Mouse (Mus musculus) kidney, postnatal 14 days (tissue): ENCODE measurements around the gene 9230112D13Rik.

Experiments used
- DNase-seq: peaks from one replicate; pipeline ENCODE4 v3.0.0; 2022; ENCODE audit warnings: mixed read lengths

Gene 9230112D13Rik

DNA sequence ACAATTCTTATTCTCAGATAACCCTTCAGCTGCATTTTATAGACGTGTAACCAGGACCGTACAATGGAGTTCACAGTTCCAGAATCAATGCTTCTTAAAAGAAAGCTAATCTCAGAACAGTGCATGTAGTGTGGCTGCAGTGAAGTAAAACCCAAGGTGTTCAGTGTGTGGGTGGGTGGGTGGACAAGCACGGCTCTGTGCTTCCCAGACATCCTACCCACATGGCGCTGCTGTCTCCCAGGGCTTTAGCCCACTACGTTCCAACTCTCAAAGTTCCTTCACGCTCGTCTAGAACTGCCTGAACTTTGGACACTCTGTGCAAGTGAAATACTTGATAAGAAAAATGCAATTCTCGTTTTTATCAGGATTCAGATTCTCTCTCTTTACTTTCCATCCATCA is at the start of gene 9230112D13Rik:
Gene 9230112D13Rik, minus strand, starts transcription at position 101 of the 400 bp plus-strand sequence.
- DNase-seq, result no peak

DNA sequence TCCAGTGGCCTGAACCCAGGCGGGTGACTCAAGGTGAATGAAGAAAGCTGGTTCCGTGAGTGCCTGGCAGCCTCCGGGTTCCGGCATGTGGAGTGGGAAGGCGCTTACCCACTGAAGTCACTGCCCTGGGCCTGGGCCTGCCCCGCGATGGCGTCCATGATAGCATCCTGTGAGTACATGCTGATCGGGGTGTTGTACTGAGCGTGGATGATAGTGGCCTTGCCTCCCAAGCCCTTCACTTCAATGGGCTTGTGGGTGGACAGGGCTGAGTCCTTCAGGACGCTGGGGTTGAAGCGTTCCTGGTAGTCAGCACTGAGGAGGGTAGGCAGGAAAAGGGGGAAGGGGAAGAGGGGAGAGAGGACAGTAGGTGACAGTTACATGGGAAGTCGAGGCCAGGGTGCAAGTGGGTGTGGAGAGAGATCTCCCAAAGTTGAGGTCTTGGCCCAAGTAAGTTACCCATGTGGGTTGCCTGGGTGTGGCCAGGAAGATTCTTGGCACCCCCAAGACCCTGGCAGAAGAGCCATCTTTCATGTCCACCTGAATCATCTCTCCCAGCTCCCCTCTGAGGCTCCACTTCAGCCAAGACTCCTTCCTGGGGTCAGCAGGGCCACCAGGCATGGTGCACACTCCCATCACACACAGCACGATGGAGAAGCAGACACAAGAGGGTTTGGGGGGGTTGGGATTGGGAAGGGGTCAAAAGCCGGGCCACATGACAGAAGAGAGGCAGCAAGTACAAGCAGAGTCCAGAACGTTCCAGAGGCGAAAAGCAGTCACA is 49.2 kb upstream of the 9230112D13Rik start:
- no peak for DNase-seq

DNA sequence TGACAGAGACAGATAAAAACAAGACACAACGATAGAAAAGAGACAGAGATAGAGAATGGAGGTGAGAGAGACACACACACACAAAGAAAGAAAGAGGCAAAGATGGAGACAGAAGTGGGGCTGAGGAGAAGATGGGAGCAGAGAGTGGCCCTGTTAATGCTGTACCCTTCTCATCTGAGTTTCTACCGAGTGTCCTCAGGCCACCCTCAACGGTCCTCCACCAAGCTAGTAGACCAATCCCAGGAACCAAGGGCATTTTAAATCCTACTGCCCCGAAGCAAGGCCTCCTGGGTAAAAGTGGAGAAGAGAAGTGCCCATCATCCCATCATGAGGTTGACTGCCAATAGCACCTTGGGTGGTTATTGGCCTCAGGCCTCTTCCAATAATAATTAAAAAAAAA is 48.3 kb upstream of the 9230112D13Rik start:
- no peak for DNase-seq

DNA sequence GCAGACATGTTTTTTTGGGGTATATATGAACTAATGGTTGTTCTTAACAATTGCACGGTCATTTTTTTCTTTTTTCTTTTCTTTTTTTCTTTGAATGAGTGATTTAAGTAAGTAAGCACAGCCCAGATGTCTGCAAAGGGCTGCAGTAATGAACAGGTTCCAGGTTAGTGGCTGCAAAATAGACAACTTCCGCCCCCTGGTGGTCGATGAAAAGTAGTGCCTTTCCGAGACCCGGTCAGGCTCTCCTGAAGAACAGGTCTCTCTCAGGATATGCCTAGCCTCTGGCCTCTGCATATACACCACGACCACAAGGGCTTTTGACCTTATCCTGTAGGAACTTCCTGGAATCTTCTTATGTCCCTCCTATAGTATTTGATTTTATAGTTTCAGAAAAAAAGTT is 47.7 kb upstream of the 9230112D13Rik start:
- peak; percentile 82 for DNase-seq

DNA sequence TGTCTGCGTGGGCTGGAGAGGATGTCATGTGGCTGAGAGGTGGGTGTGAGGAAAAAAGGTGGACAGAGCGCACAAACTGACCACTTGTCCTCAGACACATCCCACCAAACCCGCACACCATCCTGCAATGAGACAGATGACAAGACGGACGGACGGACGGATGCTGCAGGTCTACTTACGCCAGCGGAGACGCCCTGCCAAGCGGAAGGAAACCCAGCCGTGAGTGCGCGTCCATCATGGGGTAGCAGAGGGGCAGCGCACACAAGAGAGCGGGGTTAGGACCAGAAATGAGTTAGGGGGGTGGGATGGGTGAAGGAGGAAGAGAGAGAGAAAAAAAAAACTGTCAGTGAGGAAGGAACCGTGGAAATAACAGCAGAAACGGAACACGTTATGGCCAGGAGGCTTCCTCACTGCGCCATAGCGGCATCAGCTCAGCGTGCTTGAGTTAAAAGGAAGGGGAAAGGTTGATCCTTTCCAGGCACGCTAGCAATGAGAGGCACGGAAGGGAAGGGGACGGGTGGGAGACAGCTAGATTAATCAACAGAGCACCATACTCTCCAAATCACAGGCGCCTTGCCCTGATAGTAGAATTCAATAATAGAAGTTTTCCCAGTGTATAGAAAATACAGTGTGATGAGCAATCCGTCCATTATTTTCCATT is 47.1 kb upstream of the 9230112D13Rik start:
- no peak for DNase-seq

DNA sequence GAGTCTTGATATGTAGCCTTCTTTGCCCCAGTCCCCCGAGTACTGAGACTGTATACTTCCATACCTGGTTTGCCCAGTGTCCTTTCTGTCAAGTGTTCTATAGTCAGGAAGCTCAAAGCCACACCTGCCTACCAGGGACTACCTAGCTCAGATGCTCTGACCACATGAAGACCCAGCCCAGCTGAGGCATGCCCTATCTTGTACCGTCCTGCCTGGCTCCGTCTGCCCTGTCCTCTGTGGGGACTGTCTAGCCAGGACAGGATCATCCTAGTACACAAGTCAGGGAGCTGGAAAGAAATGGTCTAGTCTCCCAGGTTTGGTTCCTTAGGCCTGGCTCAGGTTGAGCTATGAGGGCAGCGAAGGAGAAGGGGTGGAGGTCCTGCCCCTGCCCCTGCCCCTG is 46.0 kb upstream of the 9230112D13Rik start:
- no peak for DNase-seq

DNA sequence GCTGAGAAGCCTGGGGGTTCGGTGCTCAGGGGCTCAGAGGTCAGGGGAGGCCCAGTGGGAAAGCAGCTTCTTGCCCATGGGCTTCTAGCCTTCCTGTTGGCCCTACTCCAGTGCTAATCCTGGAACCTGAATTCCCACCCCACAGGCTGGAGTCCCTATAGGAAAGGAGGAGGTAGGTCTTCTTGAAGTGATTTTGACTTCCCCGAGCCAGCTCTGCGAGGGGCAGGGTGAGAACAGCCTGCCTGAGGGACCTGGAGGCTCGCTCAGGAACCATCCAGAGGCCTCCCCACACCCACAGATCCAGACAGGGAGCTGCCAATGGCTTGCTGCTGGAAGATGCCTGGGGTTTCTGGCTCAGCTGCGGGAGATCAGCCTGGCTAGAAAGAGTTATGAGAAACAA is 45.1 kb upstream of the 9230112D13Rik start:
- no peak for DNase-seq

DNA sequence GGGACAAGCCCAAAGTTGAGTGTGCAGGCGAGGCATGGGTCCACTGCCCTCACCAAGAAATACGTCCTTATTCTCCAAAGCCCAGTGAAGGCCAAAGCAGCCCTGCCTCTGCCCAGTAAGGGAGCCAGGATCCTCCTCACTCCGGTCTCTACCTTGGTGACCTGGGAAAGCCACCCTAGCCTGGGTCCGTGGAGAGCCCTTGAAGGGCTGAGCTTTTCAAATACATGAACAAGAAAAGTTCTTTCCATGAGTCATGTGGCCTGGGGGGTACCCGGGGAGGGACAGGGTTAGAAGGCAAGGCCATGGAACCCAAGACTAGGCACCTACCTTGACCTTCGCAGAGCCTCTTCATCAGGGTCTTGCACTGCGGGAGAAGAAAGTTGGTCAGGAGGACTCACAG is 43.9 kb upstream of the 9230112D13Rik start:
- no peak for DNase-seq

DNA sequence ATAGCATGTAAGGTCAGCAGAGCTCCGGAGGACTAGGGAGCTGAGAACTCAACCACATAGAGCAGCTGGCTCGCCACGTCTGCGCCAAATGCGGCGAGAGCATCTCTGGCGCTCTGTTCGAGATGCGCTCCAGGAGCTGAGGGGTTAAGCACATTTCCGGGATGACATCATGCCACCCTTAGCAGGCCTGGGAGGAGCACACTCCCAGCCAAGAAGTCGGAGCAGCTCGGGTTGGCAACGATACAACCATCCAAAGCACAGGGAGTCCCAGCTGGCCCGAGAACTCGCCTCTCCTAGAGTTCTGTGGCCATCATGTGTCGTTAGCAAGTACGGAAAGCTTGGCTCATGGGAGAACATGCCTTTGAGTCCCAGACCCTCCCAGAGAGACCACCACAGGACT is 43.1 kb upstream of the 9230112D13Rik start:
- peak; percentile 60 for DNase-seq

DNA sequence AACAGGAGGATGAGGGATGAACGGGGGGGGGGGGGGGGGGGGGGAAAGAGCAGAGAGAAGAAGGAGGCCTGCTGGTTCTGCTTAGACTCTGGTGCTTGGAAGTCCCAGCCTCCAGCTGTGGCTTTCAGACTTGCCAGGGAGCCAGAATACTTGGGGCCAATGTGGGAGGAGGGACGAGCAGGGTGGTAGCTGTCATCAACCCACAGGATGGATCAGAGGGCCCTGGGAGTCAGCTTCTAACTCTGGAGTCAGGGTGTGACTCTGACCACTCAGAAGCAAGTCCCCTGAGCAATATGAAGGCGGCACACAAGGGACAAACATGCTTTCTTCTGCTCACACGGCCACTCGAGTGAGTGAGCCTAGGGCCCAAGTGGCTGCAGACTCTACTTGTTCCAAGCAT is 42.0 kb upstream of the 9230112D13Rik start:
- no peak for DNase-seq

DNA sequence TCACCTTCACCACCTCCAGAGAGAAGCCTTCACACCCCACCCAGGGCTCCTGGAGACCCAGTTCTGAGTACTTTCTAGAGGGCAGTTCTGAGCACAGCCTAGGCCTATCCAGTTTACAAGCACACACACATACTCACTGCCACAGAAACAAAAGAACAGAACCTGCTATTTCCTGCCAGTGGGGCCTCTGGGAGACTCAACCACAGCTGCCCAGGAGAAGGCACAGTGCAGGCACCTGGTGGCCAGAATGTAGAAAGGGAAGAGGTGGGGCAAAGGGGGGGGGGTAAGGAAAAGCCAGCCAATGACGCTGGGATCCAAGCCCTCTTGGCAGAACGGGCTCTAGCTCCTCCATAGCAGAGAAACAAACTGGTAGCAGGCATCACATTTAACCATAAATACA is 39.8 kb upstream of the 9230112D13Rik start:
- DNase-seq, result no peak

DNA sequence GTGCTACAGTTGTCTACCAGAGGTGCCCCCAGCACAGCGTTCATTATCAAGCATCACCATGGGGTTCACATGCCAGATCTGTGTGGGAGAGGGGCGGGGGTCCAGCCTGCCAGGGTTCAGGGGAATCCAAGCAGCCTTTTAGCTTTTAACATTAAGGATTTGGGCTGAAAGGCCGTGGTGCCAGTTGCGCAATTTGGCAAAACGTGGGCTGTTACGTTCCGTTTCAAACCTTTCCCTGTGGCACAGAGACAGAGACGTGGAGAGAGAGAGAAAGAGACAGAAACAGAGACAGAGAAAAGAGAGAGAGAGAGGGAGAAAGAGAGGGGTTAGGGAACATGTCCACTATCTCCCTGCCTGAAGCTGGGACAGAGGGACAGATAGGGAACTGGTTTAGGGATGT is 39.0 kb upstream of the 9230112D13Rik start:
- DNase-seq, result no peak

DNA sequence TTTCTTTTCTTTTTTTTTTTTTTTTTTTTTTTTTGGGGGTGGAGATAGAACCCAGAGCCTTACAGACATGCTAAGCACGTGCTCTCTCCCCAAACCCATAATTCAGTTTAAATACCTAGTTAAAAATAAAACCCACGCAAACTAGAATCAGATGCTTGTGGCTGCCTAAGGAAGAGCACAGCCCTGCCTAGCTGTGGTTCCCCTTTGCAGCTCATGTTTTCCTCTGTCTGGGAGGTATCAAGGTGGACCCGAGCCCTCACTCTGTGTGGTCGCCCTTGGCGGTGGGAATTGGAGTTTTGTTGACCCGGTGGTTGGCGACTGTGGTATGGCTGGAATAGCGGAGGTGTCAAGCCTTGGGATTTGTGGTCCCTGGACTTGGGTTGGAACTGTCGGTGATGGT is 36.3 kb upstream of the 9230112D13Rik start:
- no peak for DNase-seq

DNA sequence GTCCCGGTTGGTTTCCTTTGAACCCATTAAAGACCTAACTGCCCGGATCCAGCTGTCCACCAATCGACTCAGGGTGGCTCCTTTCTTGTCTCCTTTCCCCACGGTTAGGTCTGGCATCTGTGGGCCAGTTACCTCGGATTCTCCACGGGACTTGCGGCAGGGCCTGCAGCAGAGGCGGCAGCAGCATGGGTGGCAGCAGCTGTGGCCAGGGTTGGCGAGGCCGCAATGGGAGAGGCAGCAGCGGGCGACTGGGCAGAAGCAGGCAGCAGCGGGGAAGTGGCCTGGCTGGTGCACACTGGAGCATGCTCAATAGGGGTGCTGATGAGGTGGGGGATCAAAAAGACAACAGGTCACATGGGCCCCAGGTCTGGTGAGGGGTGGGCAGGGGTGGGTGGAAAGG is 32.6 kb upstream of the 9230112D13Rik start:
- DNase-seq, result no peak

DNA sequence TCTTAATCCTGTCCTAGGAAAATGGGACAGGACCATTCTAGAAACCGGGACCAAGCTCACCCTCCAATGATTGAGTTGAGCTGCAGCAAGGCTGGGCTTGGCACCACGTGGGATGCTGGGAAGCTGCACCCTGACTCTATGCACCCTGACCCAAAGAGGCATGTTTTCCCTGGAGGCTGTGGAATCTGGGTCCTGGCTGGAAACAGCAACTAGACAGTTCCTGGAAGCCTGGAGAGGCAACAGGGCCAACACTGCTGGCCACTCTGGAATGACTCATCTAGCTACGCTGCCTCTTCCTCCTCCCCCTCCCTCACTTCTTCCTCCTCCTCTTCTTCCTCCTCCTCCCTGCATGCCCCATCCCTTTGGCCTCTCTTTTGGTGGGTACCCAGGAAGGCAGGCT is 31.4 kb upstream of the 9230112D13Rik start:
- DNase-seq, result peak; percentile 40

DNA sequence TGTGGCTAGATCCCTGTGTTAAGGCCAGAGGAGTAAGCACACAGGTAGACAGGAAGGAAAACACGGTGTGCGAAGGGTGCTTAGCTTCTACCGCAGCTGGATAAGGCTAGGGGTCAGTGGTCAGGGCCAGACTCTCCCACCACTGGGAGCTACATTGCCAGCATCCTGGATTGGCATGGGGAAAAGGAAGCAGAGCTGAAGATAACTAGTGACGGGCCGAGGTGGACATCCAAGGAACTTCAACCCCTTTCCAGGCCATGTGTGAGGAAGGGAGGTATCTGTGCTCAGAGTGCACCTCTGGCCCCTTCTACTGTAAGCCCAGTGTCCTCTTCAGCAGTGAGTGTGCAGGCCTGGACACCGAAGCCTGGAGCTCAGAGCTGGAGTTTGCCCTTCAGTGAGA is 30.9 kb upstream of the 9230112D13Rik start:
- no peak for DNase-seq

DNA sequence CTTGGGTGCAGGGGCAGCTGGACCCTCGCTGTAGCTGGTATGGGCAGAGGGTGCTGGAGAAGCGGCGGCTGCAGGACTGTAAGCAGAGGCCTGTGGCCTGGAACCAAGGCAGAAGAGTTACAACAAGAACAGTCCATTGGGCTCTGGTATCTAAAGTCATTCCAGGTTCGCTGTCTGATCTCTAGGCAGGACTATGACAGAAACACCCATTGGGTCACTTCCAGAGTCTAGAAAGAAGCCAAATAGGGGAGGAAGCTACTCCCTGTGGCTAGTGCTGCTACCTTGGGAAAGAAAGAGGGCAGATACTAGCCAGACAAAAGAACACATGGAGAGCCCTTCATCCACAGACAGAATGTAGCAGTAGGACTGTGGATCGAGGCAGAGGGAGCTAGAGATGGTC is 29.6 kb upstream of the 9230112D13Rik start:
- DNase-seq, result no peak

DNA sequence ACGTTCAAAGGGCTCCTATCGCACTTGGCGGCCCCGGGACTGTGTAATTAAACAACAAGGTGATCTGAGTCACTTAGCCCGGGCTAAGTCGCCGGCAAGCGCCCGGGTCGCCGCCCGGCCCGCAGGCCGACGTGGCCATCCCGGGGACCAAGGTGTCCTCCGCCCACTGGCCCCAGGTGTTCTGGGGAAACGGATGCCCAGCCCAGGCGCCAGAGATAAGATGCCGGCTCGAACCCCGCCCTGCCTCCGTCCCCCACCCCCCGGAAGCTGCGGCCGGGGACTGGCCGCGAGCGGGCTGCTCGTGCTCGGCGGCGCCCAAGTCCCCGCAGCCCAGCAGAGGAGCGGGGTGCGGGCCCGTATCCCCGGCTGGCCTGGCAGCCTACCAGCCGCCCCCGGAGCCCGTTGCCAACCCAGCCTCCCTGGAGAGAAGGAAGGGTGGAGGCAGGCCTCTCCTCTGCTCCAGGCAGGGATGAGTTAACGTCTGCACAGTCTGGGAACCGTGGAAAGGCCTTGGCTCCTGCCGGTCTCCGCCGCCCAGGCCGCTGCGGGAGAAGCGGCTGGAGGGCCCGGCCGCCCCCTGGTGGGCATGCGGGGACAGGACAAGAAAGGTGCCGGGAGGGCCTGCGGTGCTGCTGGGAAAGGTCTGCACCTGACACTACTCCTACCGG is 26.5 kb upstream of the 9230112D13Rik start:
- DNase-seq, result peak; percentile 87

DNA sequence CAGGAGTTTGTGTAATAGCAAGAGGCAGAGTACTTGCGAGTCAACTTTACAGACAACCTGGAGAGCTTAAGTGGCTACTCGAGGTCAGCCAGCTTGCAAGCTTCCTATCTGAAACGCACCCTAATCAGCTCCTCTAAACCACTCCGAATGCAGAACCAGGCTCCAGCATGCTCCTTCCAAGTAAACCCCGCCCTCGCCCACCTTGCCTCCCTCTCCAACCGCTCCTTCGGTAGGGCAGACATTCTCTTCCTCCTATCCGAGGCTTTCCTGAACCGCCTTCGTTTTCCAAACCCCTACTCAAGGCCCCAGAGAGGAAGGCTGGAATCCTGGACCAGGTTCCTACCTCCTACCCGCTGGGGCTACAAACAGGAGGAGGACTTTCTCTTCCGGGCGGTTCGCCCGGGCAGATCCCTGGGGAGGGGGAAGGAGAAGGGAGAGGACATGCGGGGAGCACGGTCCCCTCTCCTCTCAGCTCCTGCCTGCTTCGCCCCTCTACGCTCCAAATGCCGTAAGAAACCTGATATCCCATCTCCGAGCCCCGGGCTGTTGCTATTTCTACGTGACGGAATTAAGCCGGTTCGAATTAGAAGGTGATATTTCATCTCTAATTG is 25.9 kb upstream of the 9230112D13Rik start:
- DNase-seq, result peak; percentile 51

DNA sequence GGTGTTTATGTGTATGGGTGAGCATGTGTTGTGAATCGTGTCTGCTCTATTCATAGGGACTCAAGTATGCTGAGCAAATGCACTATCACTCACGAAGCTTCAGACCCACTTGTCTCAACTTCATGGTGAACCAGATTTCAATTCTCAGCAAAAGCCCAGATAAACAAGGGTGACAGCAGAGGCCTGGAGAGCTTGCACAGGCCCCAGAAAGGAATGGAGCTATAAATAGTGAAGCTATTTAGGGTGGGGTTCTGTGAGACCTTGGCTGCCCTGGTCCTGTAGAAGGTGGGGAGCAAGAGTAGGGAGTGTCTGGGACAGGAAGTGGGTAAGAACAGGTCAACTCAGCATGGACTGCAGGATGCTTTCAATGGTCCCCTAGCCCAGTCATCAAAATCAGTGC is 21.9 kb upstream of the 9230112D13Rik start:
- no peak for DNase-seq

DNA sequence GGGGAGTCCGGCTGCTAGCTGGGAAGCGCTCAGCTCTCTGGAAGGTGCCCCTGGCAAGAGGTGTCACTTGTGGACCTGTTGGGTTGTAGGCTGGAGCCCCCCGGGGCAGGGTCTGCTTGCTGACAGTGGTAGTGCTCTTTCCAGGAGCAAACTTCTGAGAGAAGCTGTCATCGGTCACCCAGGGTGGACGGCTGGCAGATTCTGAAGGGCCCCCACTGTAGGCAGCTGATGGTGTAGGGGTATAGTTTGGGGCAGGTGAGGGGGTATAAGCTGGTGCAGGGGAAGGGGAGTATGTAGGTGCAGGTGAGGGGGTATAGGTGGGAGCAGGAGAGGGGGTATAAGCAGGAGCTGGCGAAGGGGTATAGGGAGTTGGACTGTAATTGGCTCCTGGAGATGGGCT is 21.4 kb upstream of the 9230112D13Rik start:
- no peak for DNase-seq

DNA sequence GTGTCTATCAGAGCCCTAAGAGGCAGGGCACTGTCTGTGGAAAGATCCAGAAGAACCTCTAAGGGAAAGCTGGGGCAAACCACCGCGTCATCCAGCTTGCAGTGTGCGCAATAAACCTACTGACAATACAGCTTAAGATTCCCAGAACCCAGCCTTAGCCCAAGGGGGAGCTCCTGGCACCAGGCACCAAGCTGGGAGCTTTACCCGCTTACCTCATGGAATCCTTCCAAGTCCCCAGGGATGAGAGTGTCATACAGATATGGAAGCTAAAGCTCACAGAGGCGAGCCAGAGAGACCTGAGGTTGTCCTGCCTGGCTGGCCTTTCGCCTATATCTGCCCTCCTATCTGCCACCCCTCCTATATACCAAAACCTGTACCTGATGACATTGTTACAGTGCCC is 21.0 kb upstream of the 9230112D13Rik start:
- no peak for DNase-seq

DNA sequence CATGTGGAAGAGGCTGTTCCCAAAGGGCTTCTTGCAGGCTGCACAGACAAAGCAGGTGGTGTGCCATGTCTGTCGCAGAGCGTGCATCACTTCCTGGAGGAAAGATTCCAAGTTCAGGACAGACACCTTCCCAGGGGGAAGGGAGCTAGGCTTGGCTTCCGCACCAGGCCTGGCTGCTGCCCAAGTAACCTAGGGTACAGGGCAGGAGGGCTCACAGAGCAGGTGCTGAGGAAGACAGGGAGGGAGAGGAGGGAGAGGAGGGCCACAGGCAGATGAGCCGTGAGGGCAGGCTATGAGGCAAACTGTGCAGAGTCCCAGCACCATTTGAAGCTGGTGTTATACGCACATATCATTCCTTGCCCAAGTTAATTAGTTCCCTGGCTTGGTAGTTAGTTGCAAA is 19.3 kb upstream of the 9230112D13Rik start:
- no peak for DNase-seq
